Mouse (Mus musculus): ENCODE results near the gene Adprhl2.

Adprhl2 gene

DNA sequence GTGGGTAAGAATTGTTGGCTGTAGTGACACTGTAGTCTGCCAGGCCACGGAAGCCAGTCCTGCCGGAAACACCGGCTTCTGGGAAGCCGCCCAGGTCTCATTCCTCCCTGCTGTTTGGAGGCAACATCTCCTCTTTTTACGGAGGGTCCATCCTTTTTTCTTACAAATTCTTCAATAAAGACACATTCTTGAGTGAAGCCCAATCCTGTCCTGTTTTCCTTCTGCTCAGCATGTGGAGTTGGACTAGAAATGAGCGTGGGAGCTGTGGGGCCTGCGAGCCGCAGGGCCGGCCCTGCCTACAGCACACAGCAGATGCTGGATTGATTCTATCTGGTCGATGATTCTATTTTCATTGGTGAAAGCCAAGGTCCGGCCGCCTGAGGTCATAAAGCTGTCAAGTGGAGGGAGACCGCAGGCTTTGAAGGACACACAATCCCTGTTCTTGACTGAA lies 45.8 kb downstream of the Adprhl2 start:
- peak; percentile 29; the same call in 1 of the 2 replicates for ATAC-seq (ENCODE audit: insufficient number of reproducible peaks, low FRiP score, low TSS enrichment)

DNA sequence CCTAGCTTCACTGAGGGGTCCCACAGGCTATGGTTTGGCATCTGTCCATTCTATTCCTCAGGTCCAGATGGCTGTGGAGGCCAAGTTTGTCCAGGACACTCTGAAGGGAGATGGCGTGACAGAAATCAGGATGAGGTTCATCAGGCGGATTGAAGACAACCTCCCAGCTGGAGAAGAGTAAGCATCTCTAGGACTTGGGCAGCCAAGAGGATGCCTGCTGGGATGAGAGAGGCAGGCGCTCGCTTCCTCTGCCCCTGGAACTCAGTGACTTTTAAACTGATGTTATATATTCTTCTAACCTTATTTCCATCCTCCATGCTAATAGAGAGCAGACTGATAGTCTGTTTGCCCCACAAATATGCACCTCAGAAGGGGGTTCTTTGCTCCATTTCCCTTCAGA lies 46.4 kb downstream of the Adprhl2 start:
- ATAC-seq (ENCODE audit: insufficient number of reproducible peaks, low FRiP score, low TSS enrichment), result 0 out of 2 replicates have a peak, but pooled peaks have one; percentile 22

DNA sequence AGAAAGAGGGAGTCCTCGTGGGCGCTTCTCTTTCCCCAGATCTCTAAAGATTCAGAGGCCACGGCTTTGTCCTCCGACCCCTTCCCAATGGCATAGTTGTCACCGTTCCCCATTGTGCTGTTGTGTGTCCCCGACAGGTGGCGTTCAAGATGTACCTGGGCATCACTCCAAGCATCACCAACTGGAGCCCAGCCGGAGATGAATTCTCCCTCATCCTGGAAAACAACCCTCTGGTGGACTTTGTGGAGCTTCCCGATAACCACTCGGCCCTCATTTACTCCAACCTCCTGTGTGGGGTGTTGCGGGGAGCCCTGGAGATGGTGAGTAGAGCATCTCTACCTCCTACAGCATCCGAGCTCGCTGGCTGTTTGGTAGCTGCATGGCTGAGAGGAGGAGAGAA lies 47.8 kb downstream of the Adprhl2 start:
- ATAC-seq (ENCODE audit: insufficient number of reproducible peaks, low FRiP score, low TSS enrichment), result peak; percentile 60; the same call in 1 of the 2 replicates

DNA sequence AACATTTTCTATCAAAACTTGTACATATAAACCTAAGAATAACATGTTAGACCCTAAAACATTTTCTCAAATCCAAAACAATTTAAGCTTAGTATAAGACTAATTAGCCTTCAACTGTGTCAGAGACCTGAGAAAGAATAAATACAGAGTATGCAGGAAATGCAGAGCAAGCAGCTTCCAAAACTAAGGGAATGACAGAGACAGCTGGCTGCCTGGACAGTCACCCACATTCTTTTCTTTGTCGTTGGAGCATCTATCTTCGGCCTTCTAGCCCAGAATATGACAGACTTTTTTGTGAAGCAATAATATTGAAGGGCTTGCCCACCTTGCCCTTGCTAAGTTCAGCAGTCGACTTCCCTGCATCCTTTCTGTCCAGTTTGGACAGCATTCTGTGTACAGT lies 52.2 kb downstream of the Adprhl2 start:
- ATAC-seq (ENCODE audit: insufficient number of reproducible peaks, low FRiP score, low TSS enrichment), result no peak
